Mouse (Mus musculus): ENCODE data around the gene Rara.
"Not testable (repeated sequence)": the region's sequence is repeated elsewhere in the genome, so short reads cannot be mapped to it uniquely, and the experiment has no call there.

Gene Rara

GRCm38 (mm10) chr11:98927438-98928076 is at the start of gene Rara:
Gene Rara, plus strand, starts transcription at chr11:98927818.
- no peak for DNase-seq (ENCODE audit: low spot score in 2 of 2)

- no peak for DNase-seq (ENCODE audit: low spot score in 2 of 2)
Observed at GRCm38 (mm10) chr11:98887703-98888102, 39.9 kb upstream of the Rara start.

- no peak for DNase-seq (ENCODE audit: low spot score in 2 of 2)
Observed at GRCm38 (mm10) chr11:98889077-98889476, 38.5 kb upstream of the Rara start.

GRCm38 (mm10) chr11:98889977-98890376 is 37.6 kb upstream of the Rara start:
- no peak for DNase-seq (ENCODE audit: low spot score in 2 of 2)

- no peak for DNase-seq (ENCODE audit: low spot score in 2 of 2)
Observed at GRCm38 (mm10) chr11:98892426-98892825, 35.2 kb upstream of the Rara start.

GRCm38 (mm10) chr11:98900529-98901125 is 27.0 kb upstream of the Rara start:
- DNase-seq (ENCODE audit: low spot score in 2 of 2), result no peak

GRCm38 (mm10) chr11:98902621-98903245 is 24.9 kb upstream of the Rara start:
- no peak for DNase-seq (ENCODE audit: low spot score in 2 of 2)

- DNase-seq (ENCODE audit: low spot score in 2 of 2), result no peak
Observed at GRCm38 (mm10) chr11:98904577-98904976, 23.0 kb upstream of the Rara start.

GRCm38 (mm10) chr11:98905033-98905432 is 22.6 kb upstream of the Rara start:
- peak in 1 of 2 experiments; percentile 63 for DNase-seq (ENCODE audit: low spot score in 2 of 2)

GRCm38 (mm10) chr11:98905583-98905982 is 22.0 kb upstream of the Rara start:
- no peak for DNase-seq (ENCODE audit: low spot score in 2 of 2)

GRCm38 (mm10) chr11:98907063-98907436 is 20.6 kb upstream of the Rara start:
- DNase-seq (ENCODE audit: low spot score in 2 of 2), result no peak

- DNase-seq (ENCODE audit: low spot score in 2 of 2), result peak; percentile 92 to 97
Observed at GRCm38 (mm10) chr11:98907437-98908173, 20.0 kb upstream of the Rara start, which contains the start of gene Cdc6. Gene Cdc6, plus strand, starts transcription at chr11:98907801.

- peak in 1 of 2 experiments; percentile 73 for DNase-seq (ENCODE audit: low spot score in 2 of 2)
Observed at GRCm38 (mm10) chr11:98909654-98910053, 18.0 kb upstream of the Rara start.

GRCm38 (mm10) chr11:98910415-98910814 is 17.2 kb upstream of the Rara start:
- DNase-seq (ENCODE audit: low spot score in 2 of 2), result no peak

- no peak for DNase-seq (ENCODE audit: low spot score in 2 of 2)
Observed at GRCm38 (mm10) chr11:98911498-98911897, 16.1 kb upstream of the Rara start.

- DNase-seq (ENCODE audit: low spot score in 2 of 2), result no peak
Observed at GRCm38 (mm10) chr11:98914196-98914595, 13.4 kb upstream of the Rara start.

- not testable (repeated sequence) for DNase-seq (ENCODE audit: low spot score in 2 of 2)
Observed at GRCm38 (mm10) chr11:98916376-98916775, 11.2 kb upstream of the Rara start.

GRCm38 (mm10) chr11:98917428-98918005 is 10.1 kb upstream of the Rara start:
- no peak for DNase-seq (ENCODE audit: low spot score in 2 of 2)

GRCm38 (mm10) chr11:98918231-98918630 is 9.4 kb upstream of the Rara start:
- DNase-seq (ENCODE audit: low spot score in 2 of 2), result peak in 1 of 2 experiments; percentile 67

GRCm38 (mm10) chr11:98919009-98919408 is 8.6 kb upstream of the Rara start:
- DNase-seq (ENCODE audit: low spot score in 2 of 2), result no peak

GRCm38 (mm10) chr11:98921813-98922212 is 5.8 kb upstream of the Rara start:
- DNase-seq (ENCODE audit: low spot score in 2 of 2), result not testable (repeated sequence)

GRCm38 (mm10) chr11:98922307-98922706 is 5.3 kb upstream of the Rara start:
- not testable (repeated sequence) for DNase-seq (ENCODE audit: low spot score in 2 of 2)

All from urinary bladder, postnatal 36 days (tissue).